Mouse (Mus musculus) embryo, embryonic 10 days (tissue): Measurements from ENCODE around the gene Fam207a.

Source experiments
- DNase-seq: peaks from one replicate; pipeline ENCODE4 v3.0.0-alpha.2; 2015; ENCODE audit warnings: low spot score

Gene Fam207a

GRCm38 (mm10) chr10:77531026-77532019 lies 15.7 kb upstream of the Fam207a start:
- DNase-seq: no peak

- no peak for DNase-seq
Observed at GRCm38 (mm10) chr10:77530140-77530539, 14.6 kb upstream of the Fam207a start, which contains the start of gene Itgb2. Gene Itgb2 (plus strand): TSS chr10:77530252.

GRCm38 (mm10) chr10:77528634-77529033 lies 13.0 kb upstream of the Fam207a start:
- DNase-seq: no peak

- DNase-seq: no peak
Observed at GRCm38 (mm10) chr10:77526488-77526887, 10.9 kb upstream of the Fam207a start.

- no peak for DNase-seq
Observed at GRCm38 (mm10) chr10:77523321-77523720, 7.7 kb upstream of the Fam207a start.

- no peak for DNase-seq
Observed at GRCm38 (mm10) chr10:77522746-77523145, 7.2 kb upstream of the Fam207a start.

GRCm38 (mm10) chr10:77522021-77522731 lies 6.6 kb upstream of the Fam207a start:
- no peak for DNase-seq

- no peak for DNase-seq
Observed at GRCm38 (mm10) chr10:77520497-77520896, 4.9 kb upstream of the Fam207a start.

GRCm38 (mm10) chr10:77519191-77519590 lies 3.6 kb upstream of the Fam207a start:
- DNase-seq: no peak

GRCm38 (mm10) chr10:77517801-77518200 lies 2.2 kb upstream of the Fam207a start:
- no peak for DNase-seq

- peak; percentile 88 for DNase-seq
Observed at GRCm38 (mm10) chr10:77517066-77517620, 1.6 kb upstream of the Fam207a start.

- no peak for DNase-seq
Observed at GRCm38 (mm10) chr10:77516379-77516951, 880 bp upstream of the Fam207a start.

- no peak for DNase-seq
Observed at GRCm38 (mm10) chr10:77510225-77510982, 5.2 kb downstream of the Fam207a start.

GRCm38 (mm10) chr10:77509403-77510187 lies 6.0 kb downstream of the Fam207a start:
- peak; percentile 95 for DNase-seq

GRCm38 (mm10) chr10:77508744-77509143 lies 6.8 kb downstream of the Fam207a start:
- no peak for DNase-seq

GRCm38 (mm10) chr10:77507779-77508178 lies 7.8 kb downstream of the Fam207a start:
- no peak for DNase-seq

- DNase-seq: no peak
Observed at GRCm38 (mm10) chr10:77506961-77507577, 8.5 kb downstream of the Fam207a start.

GRCm38 (mm10) chr10:77506526-77506925 lies 9.1 kb downstream of the Fam207a start:
- no peak for DNase-seq

- no peak for DNase-seq
Observed at GRCm38 (mm10) chr10:77504143-77504542, 11.4 kb downstream of the Fam207a start.
